20 mouse cellular contexts compared by ENCODE assay signal in genomic region chr2:145835920-145836319, GRCm38 (mm10).
"Had no signal": no experiment of that assay in that cellular context is flagged by ENCODE, and none has a peak within 500 bp of the region (broad histone marks: within the 10 kb centered on the region; RNA-seq: fewer than 3 reads in every experiment).

No protein-coding gene starts in this region.

- H3K4me2 ChIP-seq: limb, embryonic 13.5 days; liver, embryonic 15.5 days; midbrain, embryonic 12.5 days; neural tube, embryonic 13.5 days had no signal

- DNase-seq: kidney, adult 18-20 months; kidney, adult 9 months; kidney, postnatal 14 days; kidney, postnatal 4 days; liver; lung, adult 2 months; lung, postnatal 14 days; lung, postnatal 4 days; retina, postnatal 1 day; right cerebral cortex, postnatal 25 days; thymus, adult 2 months; thymus, postnatal 14 days; thymus, postnatal 4 days had no signal

- H3K9ac ChIP-seq: limb, embryonic 13.5 days; liver, embryonic 15.5 days; midbrain, embryonic 12.5 days; neural tube, embryonic 13.5 days had no signal

- H3K27ac ChIP-seq: limb, embryonic 10.5 days; limb, embryonic 13.5 days; liver, embryonic 15.5 days; midbrain, embryonic 12.5 days; neural tube, embryonic 13.5 days had no signal

- H3K36me3 ChIP-seq: limb, embryonic 10.5 days; limb, embryonic 13.5 days; liver, embryonic 15.5 days; midbrain, embryonic 12.5 days; neural tube, embryonic 13.5 days had no signal

- ATAC-seq: midbrain, embryonic 16.5 days had no signal

- H3K27me3 ChIP-seq: limb, embryonic 13.5 days; liver, embryonic 15.5 days; midbrain, embryonic 12.5 days; neural tube, embryonic 13.5 days had no signal

- H3K9me3 ChIP-seq: limb, embryonic 10.5 days; limb, embryonic 13.5 days; liver, embryonic 15.5 days; midbrain, embryonic 12.5 days; neural tube, embryonic 13.5 days had no signal

- H3K4me3 ChIP-seq: limb, embryonic 10.5 days; limb, embryonic 13.5 days; liver, embryonic 15.5 days; midbrain, embryonic 12.5 days; myocyte; neural tube, embryonic 13.5 days had no signal
